Mouse (Mus musculus) gonadal fat pad, adult 2 months (tissue): Measurements from ENCODE around the gene Gm21887. TPM values are rescaled to one million over a fixed set of nuclear protein-coding genes. Genes with fewer than 3 reads are reported as not detected.
"Not testable (repeated sequence)": the region's sequence is repeated elsewhere in the genome, so short reads cannot be mapped to it uniquely, and the experiment has no call there.

Experiments
- DNase-seq: peaks from one replicate; pipeline ENCODE4 v3.0.0-alpha.2; 2012; ENCODE audit warnings: low read depth
- polyA plus RNA-seq: library from polyadenylated mRNA; depleted of rRNA; stranded (reverse); fragments of >200 nt; gene quantifications from 2 replicates; pipeline ENCODE4 v1.2.3, GENCODE M21; 2012

Gm21887 gene
- polyA plus RNA-seq, 1 experiment: 106 TPM

GRCm38 (mm10) chrX:169983401-169984165 is 25.9 kb upstream of the Gm21887 start:
- DNase-seq: not testable (repeated sequence)

- DNase-seq: not testable (repeated sequence)
Measured at GRCm38 (mm10) chrX:169984331-169984730, 25.1 kb upstream of the Gm21887 start.

GRCm38 (mm10) chrX:169984853-169985252 is 24.6 kb upstream of the Gm21887 start:
- DNase-seq: not testable (repeated sequence)

- DNase-seq: not testable (repeated sequence)
Measured at GRCm38 (mm10) chrX:169985796-169986195, 23.7 kb upstream of the Gm21887 start.

- not testable (repeated sequence) for DNase-seq
Measured at GRCm38 (mm10) chrX:169986519-169987367, 22.7 kb upstream of the Gm21887 start.

GRCm38 (mm10) chrX:169987368-169987837 is 22.1 kb upstream of the Gm21887 start:
- DNase-seq: not testable (repeated sequence)

GRCm38 (mm10) chrX:169988571-169989218 is 20.8 kb upstream of the Gm21887 start:
- not testable (repeated sequence) for DNase-seq

GRCm38 (mm10) chrX:169989219-169989595 is 20.3 kb upstream of the Gm21887 start:
- DNase-seq: not testable (repeated sequence)

GRCm38 (mm10) chrX:169989691-169990631 is 19.5 kb upstream of the Gm21887 start:
- DNase-seq: peak; percentile 45

- DNase-seq: peak; percentile 100
Measured at GRCm38 (mm10) chrX:169991128-169991873, 18.2 kb upstream of the Gm21887 start.

- peak; percentile 23 for DNase-seq
Measured at GRCm38 (mm10) chrX:169992086-169992930, 17.2 kb upstream of the Gm21887 start.

GRCm38 (mm10) chrX:169992951-169993547 is 16.4 kb upstream of the Gm21887 start:
- peak; percentile 23 for DNase-seq

- not testable (repeated sequence) for DNase-seq
Measured at GRCm38 (mm10) chrX:169994011-169994865, 15.2 kb upstream of the Gm21887 start.

- DNase-seq: not testable (repeated sequence)
Measured at GRCm38 (mm10) chrX:169994866-169995711, 14.4 kb upstream of the Gm21887 start.

- DNase-seq: not testable (repeated sequence)
Measured at GRCm38 (mm10) chrX:169995909-169996521, 13.4 kb upstream of the Gm21887 start.

GRCm38 (mm10) chrX:169996926-169997325 is 12.5 kb upstream of the Gm21887 start:
- DNase-seq: not testable (repeated sequence)
